Mouse (Mus musculus) liver, adult 2 months (tissue): ENCODE data around the gene Lrrc4c.

Experiments used
- CTCF ChIP-seq: fragments of 200-500 bp; IDR thresholded peaks from 2 replicates; pipeline ENCODE4 v1.5.1; 2011; ENCODE audit warnings: low read depth, low read length, control low read depth
- POLR2A ChIP-seq: fragments of 200-500 bp; IDR thresholded peaks from 2 replicates; pipeline ENCODE4 v1.6.1; 2011; ENCODE audit warnings: low read length, control low read depth; ENCODE audit not compliant: insufficient read depth; ENCODE audit errors: extremely low read depth

DNA sequence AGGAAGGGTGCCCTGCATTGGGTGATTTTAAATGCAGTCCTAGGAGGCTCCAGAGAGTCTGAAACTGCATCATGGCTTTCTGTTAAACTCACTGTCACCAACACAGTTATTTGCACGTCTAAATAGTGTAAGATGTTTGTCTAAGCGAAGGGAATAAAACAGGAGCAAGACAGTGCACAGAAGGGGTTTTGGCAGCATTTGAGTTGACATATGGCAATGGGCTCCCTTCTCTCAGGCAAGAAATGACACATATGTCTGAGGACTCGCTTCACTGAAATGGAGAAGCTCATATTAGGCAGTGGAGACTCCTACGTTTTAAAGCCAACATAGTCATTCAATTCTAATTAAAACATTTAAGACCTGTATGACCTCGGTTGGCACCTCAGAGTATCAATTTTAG, 445.6 kb downstream of the Lrrc4c start:
- TF ChIP-seq CTCF: no peak
- TF ChIP-seq POLR2A: no peak
